Mouse (Mus musculus) urinary bladder, postnatal 36 days (tissue): ENCODE measurements around the gene Adcy4.

Experiments
- DNase-seq, 2 experiments: peaks; one replicate each; pipeline ENCODE4 v3.0.0; 2022; ENCODE audit warnings: low spot score in 2 of 2, mixed read lengths in 1 of 2

Adcy4 gene

DNA sequence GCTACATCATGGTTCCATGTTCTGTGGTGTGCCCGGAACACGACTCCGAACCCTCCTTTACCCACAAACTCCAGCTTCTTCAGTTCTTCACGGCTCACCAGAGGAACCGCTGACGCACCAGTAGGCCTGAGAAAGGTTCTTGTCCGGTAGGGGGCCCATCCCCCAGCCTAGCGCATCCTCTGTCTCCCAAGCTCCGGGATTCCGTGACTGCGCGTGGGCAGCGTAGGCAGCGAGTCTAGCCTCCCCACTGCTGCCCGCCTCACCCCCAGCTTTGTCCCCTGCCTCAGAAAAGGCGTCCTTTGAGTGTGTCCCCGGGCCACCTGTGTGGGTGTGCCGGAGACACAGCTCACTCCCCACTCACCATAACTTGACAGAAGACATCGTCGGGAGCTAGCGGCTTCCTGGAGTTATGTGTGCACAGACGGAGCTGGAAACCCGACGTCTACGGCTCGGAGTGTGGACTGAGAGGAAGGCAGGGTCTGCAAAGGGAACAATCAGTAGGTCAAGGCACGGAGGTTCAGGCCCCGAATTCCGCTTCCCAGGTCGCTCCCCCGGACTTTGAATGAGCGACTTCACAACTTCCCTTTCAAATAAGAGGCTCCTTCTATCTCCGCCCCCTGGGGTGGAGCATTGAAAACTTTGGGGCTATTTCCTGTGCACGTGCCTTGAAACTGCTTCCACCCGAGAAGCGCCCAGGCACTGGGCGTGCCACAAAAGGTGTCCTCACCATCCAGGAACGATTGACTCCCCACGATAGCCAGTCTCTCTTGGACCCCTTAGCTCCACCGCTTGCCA, 4.6 kb upstream of the Adcy4 start, which contains the start of gene Ripk3:
Gene Ripk3, minus strand, starts transcription at position 610 of the 795 bp plus-strand sequence.
- DNase-seq, result peak; percentile 34 to 64

GRCm38 (mm10) chr14:55787731-55788130, 3.8 kb upstream of the Adcy4 start:
- peak in 1 of 2 experiments; percentile 0 for DNase-seq

- peak; percentile 0 for DNase-seq
Observed at GRCm38 (mm10) chr14:55785195-55785594, 1.3 kb upstream of the Adcy4 start.

DNA sequence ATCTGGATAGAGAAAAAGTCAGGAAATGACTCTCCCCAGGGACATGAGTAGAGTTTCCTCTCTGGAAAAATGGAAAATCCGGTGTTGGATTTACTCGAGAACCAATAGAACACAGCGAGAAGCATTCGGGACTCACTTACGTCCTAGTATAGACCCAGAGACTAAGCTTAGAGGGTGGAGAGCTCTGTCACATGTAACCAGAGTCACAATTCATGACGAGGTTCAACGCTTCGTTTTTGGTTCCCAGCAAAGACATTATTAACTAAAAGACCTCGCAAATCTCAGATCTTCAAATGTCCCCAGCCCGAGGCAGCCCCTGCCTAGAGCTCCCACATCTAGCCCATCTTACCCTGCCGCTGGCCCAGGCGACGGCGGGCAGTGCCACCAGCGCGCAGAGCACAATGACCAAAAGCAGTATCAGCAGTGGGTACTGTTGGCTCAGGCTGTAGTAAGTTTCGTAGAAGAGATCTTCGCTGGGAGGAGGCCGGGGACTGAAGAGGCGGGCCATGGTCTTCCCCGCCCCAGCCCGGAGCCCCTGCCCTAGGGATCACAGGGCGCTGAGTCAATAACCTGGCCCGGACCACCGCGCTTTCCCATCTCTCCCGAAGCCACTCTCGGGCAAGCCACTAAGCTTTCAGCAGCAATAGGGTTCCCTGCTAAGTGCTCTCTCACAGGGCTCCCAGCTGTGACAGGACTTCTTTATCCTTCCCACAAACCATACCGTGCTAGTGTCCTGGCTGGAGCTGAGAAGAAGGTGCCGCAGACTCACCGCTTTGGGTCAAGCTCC, 531 bp downstream of the Adcy4 start:
- DNase-seq, result peak; percentile 2 to 7

DNA sequence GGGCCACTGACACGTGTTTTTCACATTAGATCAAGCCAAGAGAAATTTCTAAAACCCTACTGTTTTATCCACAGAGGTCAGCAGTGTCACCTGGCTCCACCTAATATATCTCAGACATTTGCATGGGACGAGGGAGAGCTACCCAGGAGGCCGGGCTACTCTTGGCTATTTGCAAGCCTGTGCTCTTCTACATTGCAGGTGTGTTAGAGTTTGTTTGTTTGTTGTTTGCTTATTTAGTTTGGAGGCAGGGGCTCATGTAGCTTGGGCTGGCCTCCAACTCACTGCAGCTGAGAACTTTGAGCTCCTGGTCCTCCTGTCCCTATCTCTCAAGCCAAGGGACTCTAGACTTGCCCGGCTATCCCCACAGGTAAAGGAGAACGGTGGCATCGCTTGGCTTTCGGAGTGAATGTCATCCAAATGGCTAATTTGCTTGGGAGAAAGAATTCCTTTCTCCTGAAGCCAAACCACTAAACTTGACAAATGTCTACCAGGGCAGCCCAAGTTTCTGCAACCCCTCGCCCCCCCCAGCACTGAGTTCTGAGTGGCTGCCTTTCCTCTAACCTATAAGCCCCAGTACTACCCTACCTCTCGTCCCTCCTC, 1.4 kb downstream of the Adcy4 start:
- DNase-seq, result peak in 1 of 2 experiments; percentile 1

GRCm38 (mm10) chr14:55781310-55781709, 2.6 kb downstream of the Adcy4 start:
- peak in 1 of 2 experiments; percentile 64 for DNase-seq

GRCm38 (mm10) chr14:55780736-55781135, 3.2 kb downstream of the Adcy4 start:
- peak in 1 of 2 experiments; percentile 1 for DNase-seq

GRCm38 (mm10) chr14:55779656-55780055, 4.2 kb downstream of the Adcy4 start:
- peak in 1 of 2 experiments; percentile 0 for DNase-seq

DNA sequence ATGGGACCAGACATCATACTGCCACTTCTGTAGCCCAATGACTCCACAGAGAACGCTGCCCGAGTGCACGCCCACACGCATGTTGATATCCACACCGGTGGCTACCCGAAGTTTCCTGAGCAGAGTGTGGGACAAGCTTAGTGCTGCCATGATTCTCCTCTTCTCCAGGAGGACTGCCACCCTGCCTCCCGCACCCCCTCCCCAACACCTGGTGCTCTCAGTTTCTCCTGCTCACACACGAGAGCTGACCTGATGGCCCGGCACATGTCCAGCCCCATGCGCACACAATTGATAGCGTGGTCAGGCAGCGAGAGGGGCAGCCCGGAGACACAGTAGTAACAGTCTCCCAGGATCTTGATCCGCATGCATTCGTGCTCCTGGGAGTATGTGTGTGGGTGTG, 5.2 kb downstream of the Adcy4 start:
- peak in 1 of 2 experiments; percentile 1 for DNase-seq

- DNase-seq, result no peak
Observed at GRCm38 (mm10) chr14:55777806-55778205, 6.1 kb downstream of the Adcy4 start.

- DNase-seq, result no peak
Observed at GRCm38 (mm10) chr14:55777176-55777575, 6.7 kb downstream of the Adcy4 start.

DNA sequence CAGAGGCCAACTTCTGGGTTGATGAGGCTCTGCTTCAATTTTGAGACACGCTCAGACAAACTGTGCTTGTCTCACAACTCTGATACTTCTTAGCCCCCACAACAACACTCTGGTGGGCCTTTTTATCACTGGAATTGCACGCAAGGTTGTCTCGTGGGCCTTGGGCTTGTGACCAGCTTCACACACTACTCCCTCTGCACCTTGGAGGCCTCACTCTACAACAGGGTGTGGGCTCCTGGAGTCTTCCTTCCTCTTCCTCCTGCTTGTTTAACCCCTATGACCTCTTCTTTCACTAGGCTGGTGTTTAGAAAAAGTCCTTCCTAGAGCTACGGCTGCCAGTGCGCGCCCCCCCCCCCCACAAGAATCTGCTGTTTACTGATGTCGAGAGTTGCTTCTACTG, 7.2 kb downstream of the Adcy4 start:
- DNase-seq, result no peak

GRCm38 (mm10) chr14:55769087-55769703, 14.7 kb downstream of the Adcy4 start:
- DNase-seq, result no peak

DNA sequence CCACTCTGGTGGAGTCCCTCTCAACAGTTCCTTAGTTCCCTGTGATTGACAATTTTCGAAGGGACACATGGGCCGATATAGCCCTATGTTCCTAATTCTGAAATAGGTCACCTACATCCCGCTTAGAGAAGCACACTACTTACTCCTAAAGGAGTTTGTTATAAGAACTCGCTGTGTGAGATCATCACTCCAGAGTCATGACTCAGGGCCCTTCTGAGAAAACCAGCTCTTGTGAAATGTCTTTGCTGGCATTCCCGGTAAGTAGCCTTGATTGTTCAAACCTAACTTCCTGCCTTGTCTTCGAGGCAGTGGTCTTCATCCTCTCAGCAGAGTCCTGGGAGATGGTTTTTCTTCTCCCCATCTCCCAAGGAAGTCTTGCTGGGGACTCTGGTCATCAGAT, 15.3 kb downstream of the Adcy4 start:
- no peak for DNase-seq

GRCm38 (mm10) chr14:55767519-55768414, 16.1 kb downstream of the Adcy4 start:
- peak; percentile 45 to 70 for DNase-seq

DNA sequence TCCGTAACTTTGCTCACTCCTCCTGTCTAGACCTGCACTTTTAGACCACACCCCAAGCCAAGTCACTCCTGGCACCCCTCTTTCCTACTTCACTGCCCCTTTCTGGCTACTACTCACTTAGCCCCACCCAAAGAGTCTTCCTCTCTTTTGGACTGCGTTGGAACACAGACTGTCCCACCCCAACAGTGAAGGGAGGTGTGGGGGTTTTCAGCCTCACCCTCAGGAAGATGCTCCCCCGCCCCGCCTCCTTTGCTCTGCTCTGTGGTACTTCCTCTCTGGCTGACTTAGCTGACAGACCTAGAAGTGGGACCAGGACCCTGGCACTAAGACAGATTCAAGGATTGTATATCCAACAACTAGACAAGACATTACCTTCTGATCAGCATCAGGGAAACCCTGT, 18.2 kb downstream of the Adcy4 start, which contains the start of gene Ltb4r1:
Gene Ltb4r1, plus strand, starts transcription at position 267 of the 400 bp plus-strand sequence.
- DNase-seq, result no peak

DNA sequence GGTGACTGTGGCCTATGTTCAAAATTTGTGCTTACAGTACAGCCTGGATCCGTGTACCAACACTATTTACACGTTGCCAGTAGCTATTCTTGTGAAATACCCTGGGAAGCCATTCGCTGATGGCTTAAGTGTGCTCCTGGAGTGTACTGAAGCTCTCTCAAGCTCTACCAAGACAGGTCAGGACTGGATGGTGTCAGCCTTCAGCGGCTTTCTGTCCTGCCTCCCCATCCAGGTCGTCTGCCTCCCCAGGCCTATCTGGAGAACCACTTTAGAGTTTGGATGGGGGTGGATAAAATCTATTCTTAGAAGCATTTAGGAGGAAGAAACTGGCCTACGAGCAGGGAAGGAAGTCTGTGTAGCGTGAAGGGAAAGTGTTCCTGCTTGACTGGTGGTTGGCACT, 20.7 kb downstream of the Adcy4 start:
- no peak for DNase-seq

GRCm38 (mm10) chr14:55762001-55762821, 21.7 kb downstream of the Adcy4 start:
- no peak for DNase-seq

DNA sequence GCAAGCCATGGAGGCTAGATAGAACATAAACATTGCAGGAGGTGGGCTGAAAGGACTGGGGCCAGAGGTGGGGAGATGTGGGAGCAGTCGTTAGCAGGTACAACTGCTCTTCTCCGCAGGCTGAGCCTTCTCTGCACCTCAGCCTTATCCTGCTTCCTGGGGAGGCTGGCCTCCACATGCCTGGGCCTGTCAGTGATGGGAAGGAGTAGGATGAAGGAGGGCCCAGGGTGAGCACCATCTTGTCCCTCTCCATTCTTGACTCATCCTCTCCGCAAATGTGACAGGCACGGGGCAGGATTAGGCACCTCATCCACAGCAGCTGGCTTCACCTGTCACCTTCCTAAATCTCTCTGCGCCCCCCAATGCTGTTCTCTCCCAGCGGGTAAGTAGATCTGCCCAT, 22.7 kb downstream of the Adcy4 start, which contains the start of gene Ltb4r2:
Gene Ltb4r2, plus strand, starts transcription at position 266 of the 400 bp plus-strand sequence.
- DNase-seq, result no peak

DNA sequence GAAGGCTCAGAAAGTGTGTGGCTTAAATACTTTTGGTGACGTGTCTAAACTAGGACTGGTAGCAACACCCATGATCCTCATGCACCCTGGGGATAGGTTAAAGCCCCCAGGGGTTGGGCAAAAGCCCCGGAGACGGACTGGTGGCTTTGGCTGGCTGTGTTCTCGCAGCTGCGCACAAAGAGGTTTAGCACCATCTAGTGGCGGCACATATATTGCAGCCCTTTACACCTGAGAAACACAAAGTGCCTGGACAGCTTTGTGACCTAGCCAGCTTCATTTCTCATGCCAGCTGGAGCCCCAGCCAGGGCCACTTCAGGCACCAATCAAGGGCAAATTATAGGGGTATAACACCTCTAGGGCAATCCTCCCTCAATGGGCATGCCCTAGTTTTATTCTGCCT, 23.7 kb downstream of the Adcy4 start:
- DNase-seq, result peak; percentile 79 to 82
